Mouse (Mus musculus): ENCODE measurements around the gene Slc9a9.

The Slc9a9 gene

GRCm38 (mm10) chr9:95150998-95151397 lies 481.3 kb downstream of the Slc9a9 start:
- in situ Hi-C loops (cut with MboI, MseI), result no loop called here

GRCm38 (mm10) chr9:95151746-95152145 lies 482.0 kb downstream of the Slc9a9 start:
- in situ Hi-C loops (cut with MboI, MseI), result no loop called here

GRCm38 (mm10) chr9:95153966-95154365 lies 484.3 kb downstream of the Slc9a9 start:
- in situ Hi-C loops (cut with MboI, MseI), result no loop called here

- in situ Hi-C loops (cut with MboI, MseI), result no loop called here
Observed at GRCm38 (mm10) chr9:95157948-95158347, 488.2 kb downstream of the Slc9a9 start.

- in situ Hi-C loops (cut with MboI, MseI), result no loop called here
Observed at GRCm38 (mm10) chr9:95158916-95159315, 489.2 kb downstream of the Slc9a9 start.

- in situ Hi-C loops (cut with MboI, MseI), result no loop called here
Observed at GRCm38 (mm10) chr9:95160575-95161300, 491.0 kb downstream of the Slc9a9 start.

- in situ Hi-C loops (cut with MboI, MseI), result no loop called here
Observed at GRCm38 (mm10) chr9:95161699-95162098, 492.0 kb downstream of the Slc9a9 start.

GRCm38 (mm10) chr9:95166224-95166623 lies 496.5 kb downstream of the Slc9a9 start:
- in situ Hi-C loops (cut with MboI, MseI), result no loop called here

- in situ Hi-C loops (cut with MboI, MseI), result no loop called here
Observed at GRCm38 (mm10) chr9:95167806-95168205, 498.1 kb downstream of the Slc9a9 start.

- in situ Hi-C loops (cut with MboI, MseI), result no loop called here
Observed at GRCm38 (mm10) chr9:95168487-95169008, 498.8 kb downstream of the Slc9a9 start.

- in situ Hi-C loops (cut with MboI, MseI), result no loop called here
Observed at GRCm38 (mm10) chr9:95178170-95178569, 508.5 kb downstream of the Slc9a9 start.

- in situ Hi-C loops (cut with MboI, MseI), result no loop called here
Observed at GRCm38 (mm10) chr9:95180005-95180404, 510.3 kb downstream of the Slc9a9 start.

GRCm38 (mm10) chr9:95180569-95180968 lies 510.9 kb downstream of the Slc9a9 start:
- in situ Hi-C loops (cut with MboI, MseI), result no loop called here

GRCm38 (mm10) chr9:95181241-95182043 lies 511.7 kb downstream of the Slc9a9 start:
- in situ Hi-C loops (cut with MboI, MseI), result no loop called here

- in situ Hi-C loops (cut with MboI, MseI), result no loop called here
Observed at GRCm38 (mm10) chr9:95182272-95182671, 512.6 kb downstream of the Slc9a9 start.

- in situ Hi-C loops (cut with MboI, MseI), result no loop called here
Observed at GRCm38 (mm10) chr9:95184453-95184852, 514.7 kb downstream of the Slc9a9 start.

- in situ Hi-C loops (cut with MboI, MseI), result no loop called here
Observed at GRCm38 (mm10) chr9:95185840-95186239, 516.1 kb downstream of the Slc9a9 start.

- in situ Hi-C loops (cut with MboI, MseI), result no loop called here
Observed at GRCm38 (mm10) chr9:95186386-95187289, 516.9 kb downstream of the Slc9a9 start.

GRCm38 (mm10) chr9:95188362-95189217 lies 518.9 kb downstream of the Slc9a9 start:
- in situ Hi-C loops (cut with MboI, MseI), result no loop called here

GRCm38 (mm10) chr9:95189218-95189605 lies 519.5 kb downstream of the Slc9a9 start:
- in situ Hi-C loops (cut with MboI, MseI), result no loop called here

- in situ Hi-C loops (cut with MboI, MseI), result no loop called here
Observed at GRCm38 (mm10) chr9:95191442-95191841, 521.7 kb downstream of the Slc9a9 start.

Data from T-helper 1 cell (primary cell).